Mouse (Mus musculus) cerebellum, adult 2 months (tissue): Measurements from ENCODE around the gene Nudt17.
"Not testable (repeated sequence)": the region's sequence is repeated elsewhere in the genome, so short reads cannot be mapped to it uniquely, and the experiment has no call there.

Experiments used
- CTCF ChIP-seq: fragments of 200-500 bp; IDR thresholded peaks from 2 replicates; pipeline ENCODE4 v1.5.1; 2011; ENCODE audit warnings: low read depth, mild to moderate bottlenecking, control low read depth, low read length, moderate library complexity, borderline replicate concordance; ENCODE audit not compliant: insufficient read depth
- POLR2A ChIP-seq: fragments of 200-500 bp; IDR thresholded peaks from 2 replicates; pipeline ENCODE4 v1.6.1; 2011; ENCODE audit warnings: low read length, control low read depth, borderline replicate concordance; ENCODE audit not compliant: insufficient read depth

GRCm38 (mm10) chr3:96686057-96686456 is 22.3 kb downstream of the Nudt17 start:
- TF ChIP-seq POLR2A, CTCF: not testable (repeated sequence)
